Mouse (Mus musculus) heart, postnatal 25 days (tissue): ENCODE results near the gene Crym. TPM values are rescaled to one million over a fixed set of nuclear protein-coding genes. Genes with fewer than 3 reads are reported as not detected.

Source experiments
- DNase-seq: peaks from one replicate; pipeline ENCODE4 v3.0.0; 2022; ENCODE audit warnings: low spot score
- intact Hi-C: fragments of 180-260 bp; cut with DNase I; formaldehyde crosslinking; loops from one replicate; pipeline ENCODE4 v1.15.1; 2025
- total RNA-seq, 2 experiments: library from RNA; stranded (reverse); gene quantifications; 2 replicates each; pipeline ENCODE4 v1.2.3; 2021

The Crym gene
- total RNA-seq = under 1 TPM; 0.36 to 0.45 TPM

GRCm38 (mm10) chr7:120201771-120202170, at the start of gene Crym:
Gene Crym, minus strand, starts transcription at chr7:120202111.
- intact Hi-C loops = loop anchor here (2.0 to 5.0 kb wide), 3 partner anchors 77 to 354 kb away; partner anchors contain the start of gene Dnah3
- no peak for DNase-seq

GRCm38 (mm10) chr7:120241092-120241491, 39.2 kb upstream of the Crym start:
- intact Hi-C loops = no loop called here
- DNase-seq = no peak

GRCm38 (mm10) chr7:120228541-120228940, 26.6 kb upstream of the Crym start:
- DNase-seq = no peak
- intact Hi-C loops = no loop called here

GRCm38 (mm10) chr7:120205989-120206388, 4.1 kb upstream of the Crym start:
- intact Hi-C loops = no loop called here

GRCm38 (mm10) chr7:120203789-120204188, 1.9 kb upstream of the Crym start, which contains the start of gene Abca14:
Gene Abca14, plus strand, starts transcription at chr7:120203961.
- intact Hi-C loops = loop anchor here (2.0 to 5.0 kb wide), 3 partner anchors 79 to 356 kb away; partner anchors contain the start of gene Dnah3
- DNase-seq = peak; percentile 53

More at GRCm38 (mm10) chr7:120205989-120206388, 4.1 kb upstream of the Crym start:
- DNase-seq = no peak

GRCm38 (mm10) chr7:120201231-120201744, 623 bp downstream of the Crym start:
- DNase-seq = no peak
- intact Hi-C loops = loop anchor here (5.0 kb wide), 2 partner anchors 104 to 354 kb away; partner anchors contain the start of gene Dnah3

- intact Hi-C loops = no loop called here
- no peak for DNase-seq
Measured at GRCm38 (mm10) chr7:120195207-120195606, 6.7 kb downstream of the Crym start.

GRCm38 (mm10) chr7:120192816-120193215, 9.1 kb downstream of the Crym start:
- DNase-seq = no peak

GRCm38 (mm10) chr7:120192207-120192606, 9.7 kb downstream of the Crym start:
- no peak for DNase-seq
- intact Hi-C loops = no loop called here

More at GRCm38 (mm10) chr7:120192816-120193215, 9.1 kb downstream of the Crym start:
- intact Hi-C loops = no loop called here

GRCm38 (mm10) chr7:120190150-120190665, 11.7 kb downstream of the Crym start:
- no peak for DNase-seq
- intact Hi-C loops = no loop called here

GRCm38 (mm10) chr7:120189369-120190149, 12.4 kb downstream of the Crym start:
- intact Hi-C loops = no loop called here
- DNase-seq = no peak

- intact Hi-C loops = no loop called here
Measured at GRCm38 (mm10) chr7:120188946-120189345, 13.0 kb downstream of the Crym start.

GRCm38 (mm10) chr7:120182891-120183290, 19.0 kb downstream of the Crym start:
- no peak for DNase-seq
- intact Hi-C loops = no loop called here

More at GRCm38 (mm10) chr7:120188946-120189345, 13.0 kb downstream of the Crym start:
- DNase-seq = no peak

- no peak for DNase-seq
- intact Hi-C loops = no loop called here
Measured at GRCm38 (mm10) chr7:120181401-120182230, 20.3 kb downstream of the Crym start.

- intact Hi-C loops = no loop called here
- no peak for DNase-seq
Measured at GRCm38 (mm10) chr7:120180547-120180946, 21.4 kb downstream of the Crym start.

GRCm38 (mm10) chr7:120178935-120179334, 23.0 kb downstream of the Crym start:
- intact Hi-C loops = no loop called here
- no peak for DNase-seq

- intact Hi-C loops = no loop called here
- DNase-seq = no peak
Measured at GRCm38 (mm10) chr7:120177611-120178010, 24.3 kb downstream of the Crym start.

- no peak for DNase-seq
- intact Hi-C loops = no loop called here
Measured at GRCm38 (mm10) chr7:120174723-120175504, 27.0 kb downstream of the Crym start.

- no peak for DNase-seq
- intact Hi-C loops = no loop called here
Measured at GRCm38 (mm10) chr7:120173603-120174244, 28.2 kb downstream of the Crym start, which contains the start of gene Anks4b. Gene Anks4b, plus strand, starts transcription at chr7:120173858.
